Mouse (Mus musculus) small intestine, adult 2 months (tissue): ENCODE measurements around the gene Astl.

ENCODE experiments used
- CTCF ChIP-seq: fragments of 200-500 bp; IDR thresholded peaks from 2 replicates; pipeline ENCODE4 v1.5.1; 2012; ENCODE audit warnings: low read depth, mild to moderate bottlenecking, control low read depth, inconsistent platforms, low read length, moderate library complexity, mixed read lengths; ENCODE audit not compliant: insufficient replicate concordance, insufficient read length; ENCODE audit errors: extremely low read depth
- POLR2A ChIP-seq: fragments of 200-500 bp; IDR thresholded peaks from 2 replicates; pipeline ENCODE4 v1.6.1; 2012; ENCODE audit warnings: low read depth, mild to moderate bottlenecking, control low read depth, inconsistent platforms, low read length, moderate library complexity

GRCm38 (mm10) chr2:127341159-127341558 lies 2.7 kb downstream of the Astl start:
- TF ChIP-seq POLR2A (no peak), CTCF (peak; percentile 78; the same call in 1 of the 2 replicates)
